Mouse (Mus musculus) common myeloid progenitor, adult 5-6 weeks (primary cell): ENCODE measurements around the gene Arpc3. TPM values are rescaled to one million over a fixed set of nuclear protein-coding genes. Genes with fewer than 3 reads are reported as not detected.
"Not testable (repeated sequence)": the region's sequence is repeated elsewhere in the genome, so short reads cannot be mapped to it uniquely, and the experiment has no call there.

Source experiments
- ATAC-seq: replicated peaks from 2 replicates; pipeline ENCODE4 v1.8.0; 2016; ENCODE audit warnings: low read depth, mild to moderate bottlenecking, moderate TSS enrichment, inconsistent platforms; ENCODE audit not compliant: poor library complexity, severe bottlenecking
- total RNA-seq: library from RNA; stranded (forward); fragments of 200-1000, 187-1606 nt; gene quantifications from 2 replicates; pipeline ENCODE4 v1.2.3, GENCODE M21; 2017

Arpc3 gene
- total RNA-seq, 1 experiment from 2014 or later: 661 TPM

- peak; percentile 50 for ATAC-seq
Observed at GRCm38 (mm10) chr5:122396791-122397190, 5.1 kb downstream of the Arpc3 start.

GRCm38 (mm10) chr5:122397495-122397894 lies 5.8 kb downstream of the Arpc3 start:
- ATAC-seq: no peak

GRCm38 (mm10) chr5:122399871-122400270 lies 8.2 kb downstream of the Arpc3 start:
- ATAC-seq: no peak

GRCm38 (mm10) chr5:122400628-122401302 lies 9.1 kb downstream of the Arpc3 start:
- ATAC-seq: no peak

GRCm38 (mm10) chr5:122401303-122401640 lies 9.6 kb downstream of the Arpc3 start:
- peak; percentile 51 for ATAC-seq

- no peak for ATAC-seq
Observed at GRCm38 (mm10) chr5:122402160-122402559, 10.5 kb downstream of the Arpc3 start.

GRCm38 (mm10) chr5:122402772-122403171 lies 11.1 kb downstream of the Arpc3 start:
- no peak for ATAC-seq

- no peak for ATAC-seq
Observed at GRCm38 (mm10) chr5:122403362-122403761, 11.7 kb downstream of the Arpc3 start.

GRCm38 (mm10) chr5:122405537-122405936 lies 13.9 kb downstream of the Arpc3 start:
- no peak for ATAC-seq

- ATAC-seq: no peak
Observed at GRCm38 (mm10) chr5:122409692-122410645, 18.3 kb downstream of the Arpc3 start.

GRCm38 (mm10) chr5:122411892-122412291 lies 20.2 kb downstream of the Arpc3 start:
- no peak for ATAC-seq

GRCm38 (mm10) chr5:122412826-122413225 lies 21.1 kb downstream of the Arpc3 start:
- no peak for ATAC-seq

GRCm38 (mm10) chr5:122414351-122414750 lies 22.7 kb downstream of the Arpc3 start:
- ATAC-seq: no peak

GRCm38 (mm10) chr5:122415465-122415864 lies 23.8 kb downstream of the Arpc3 start:
- no peak for ATAC-seq

GRCm38 (mm10) chr5:122420676-122421075 lies 29.0 kb downstream of the Arpc3 start:
- ATAC-seq: not testable (repeated sequence)

- peak; percentile 15; the same call in 1 of the 2 replicates for ATAC-seq
Observed at GRCm38 (mm10) chr5:122421271-122422068, 29.8 kb downstream of the Arpc3 start, which contains the start of gene Anapc7. Anapc7 (plus strand) TSS chr5:122421693.

- ATAC-seq: peak; percentile 92
Observed at GRCm38 (mm10) chr5:122422071-122422964, 30.6 kb downstream of the Arpc3 start.

- ATAC-seq: no peak
Observed at GRCm38 (mm10) chr5:122423083-122423482, 31.4 kb downstream of the Arpc3 start.

GRCm38 (mm10) chr5:122425550-122425949 lies 33.9 kb downstream of the Arpc3 start:
- ATAC-seq: no peak
